ENCODE assay signal across 13 mouse cellular contexts in genomic region chr9:77954496-77954895, GRCm38 (mm10). TPM values are rescaled to one million over a fixed set of nuclear protein-coding genes. Genes with fewer than 3 reads are reported as not detected.
DNase-seq lines count a peak whose midpoint lies in the region; ATAC-seq and TF ChIP-seq lines count a peak whose summit lies in the region.
"Had no signal": no experiment of that assay in that cellular context is flagged by ENCODE, and none has a peak within 500 bp of the region (broad histone marks: within the 10 kb centered on the region; RNA-seq: fewer than 3 reads in every experiment).

No protein-coding gene starts in this region.

- H3K36me3 ChIP-seq in ES-E14 (ENCODE audit: control insufficient read depth, insufficient read depth, low read length, poor library complexity, severe bottlenecking) = no peaks in the 10 kb centered on the region; the same call in 1 of the 2 replicates

- no peaks in the 10 kb centered on the region for H3K9me3 ChIP-seq in ES-E14 (ENCODE audit: control insufficient read depth, insufficient read depth, low read depth, low read length)
- H3K9me3 ChIP-seq: neural tube, embryonic 12.5 days had no signal

- TF ChIP-seq CTCF in layer of hippocampus, adult 2 months (conservative IDR thresholded peaks at IDR 0.05) = no peak

- in situ Hi-C loops in ES-E14 (cut with MboI; ENCODE audit: low sequenced_read_pairs in 2 of 2, unreplicated experiment in 2 of 2) = no loop called here

- no peak overlapping the region for H3K4me3 ChIP-seq in layer of hippocampus, adult 2 months
- H3K4me3 ChIP-seq in ES-E14 (ENCODE audit: insufficient read depth in 1 of 2, low read depth in 1 of 2, low read length in 2 of 2, poor library complexity in 1 of 2, severe bottlenecking in 1 of 2) = no peak overlapping the region
- H3K4me3 ChIP-seq: left cerebral cortex, adult 2 months; neural tube, embryonic 12.5 days had no signal

- peak overlapping the region; percentile 53; the same call in 1 of the 2 replicates for H3K27ac ChIP-seq in layer of hippocampus, adult 2 months
- H3K27ac ChIP-seq in ES-E14 (ENCODE audit: insufficient read depth, low read depth, low read length, poor library complexity, severe bottlenecking) = peak overlapping the region; percentile 67; the same call in 1 of the 2 replicates
- H3K27ac ChIP-seq: hindbrain, embryonic 14.5 days; left cerebral cortex, adult 2 months; liver, embryonic 14.5 days; neural tube, embryonic 12.5 days had no signal

- H3K4me1 ChIP-seq in ES-E14 (ENCODE audit: control insufficient read depth in 2 of 2, insufficient read depth in 2 of 2, low read length in 2 of 2, poor library complexity in 1 of 2) = peaks cover 5 to 13% of the 10 kb centered on the region in 2 experiments

- no peak for DNase-seq in layer of hippocampus, adult 2 months (ENCODE audit: low spot score in 2 of 2)
- no peak for DNase-seq in layer of hippocampus, adult 18-20 months (ENCODE audit: low spot score in 2 of 2)
- DNase-seq in ES-E14 (ENCODE audit: low read depth, low spot score) = no peak
- DNase-seq in cerebellum, adult 9-10 months = no peak
- DNase-seq in spleen, adult 18-20 months = no peak
- DNase-seq: cerebellum, adult 18-20 months; thymus, adult 2 months had no signal

- peak; percentile 69 for ATAC-seq in CD4-positive, CD25-positive, alpha-beta regulatory T cell, adult 4 months
- ATAC-seq in inflammation-experienced regulatory T-cells, adult 6 months = peak; percentile 78

- peak overlapping the region; percentile 14; the same call in 1 of the 2 replicates for H3K9ac ChIP-seq in ES-E14 (ENCODE audit: insufficient read depth, low read depth, low read length, poor library complexity, severe bottlenecking)
- H3K9ac ChIP-seq: hindbrain, embryonic 14.5 days; liver, embryonic 14.5 days; neural tube, embryonic 12.5 days had no signal

TF ChIP-seq in ES-E14, 5 proteins besides CTCF, POLR2A, EP300 and RAD21:
- TF ChIP-seq HCFC1 (IDR thresholded peaks at IDR 0.05; ENCODE audit: borderline replicate concordance, insufficient read depth, low read length) = no peak
- no peak for TF ChIP-seq MAFK (IDR thresholded peaks at IDR 0.05; ENCODE audit: insufficient read depth, low read depth, low read length)
- no peak for TF ChIP-seq CHD2 (IDR thresholded peaks at IDR 0.05; ENCODE audit: low read depth, low read length)

RNA-seq across cellular contexts. Expression of gene Elovl5, which starts 37.3 kb away (rescaled TPM):
- 10 to 100 TPM; 60.4 to 67.3 TPM for total RNA-seq in layer of hippocampus, adult 2 months (2021)
- 10 to 100 TPM; 70.4 to 73.1 TPM for total RNA-seq in layer of hippocampus, adult 18-20 months (2021)
- polyA plus RNA-seq in CD4-positive, CD25-positive, alpha-beta regulatory T cell, adult 4 months (2017; shearing (Covaris generic)) = 100 to 1,000 TPM; 173 to 183 TPM
- total RNA-seq in ES-E14 (2012; rRNA removed) = 118 and 166 TPM in 2 replicates
- polyA plus RNA-seq in inflammation-experienced regulatory T-cells, adult 6 months (2017; shearing (Covaris generic)) = 100 to 1,000 TPM in 2 of 3 experiments, 10 to 100 TPM in 1; 97.0 to 142 (median 135) TPM
